Mouse (Mus musculus): ENCODE measurements around the gene Ephb2.
A peak's percentile ranks its signal among the peaks of the same experiment; 100 is the strongest.

The Ephb2 gene

DNA sequence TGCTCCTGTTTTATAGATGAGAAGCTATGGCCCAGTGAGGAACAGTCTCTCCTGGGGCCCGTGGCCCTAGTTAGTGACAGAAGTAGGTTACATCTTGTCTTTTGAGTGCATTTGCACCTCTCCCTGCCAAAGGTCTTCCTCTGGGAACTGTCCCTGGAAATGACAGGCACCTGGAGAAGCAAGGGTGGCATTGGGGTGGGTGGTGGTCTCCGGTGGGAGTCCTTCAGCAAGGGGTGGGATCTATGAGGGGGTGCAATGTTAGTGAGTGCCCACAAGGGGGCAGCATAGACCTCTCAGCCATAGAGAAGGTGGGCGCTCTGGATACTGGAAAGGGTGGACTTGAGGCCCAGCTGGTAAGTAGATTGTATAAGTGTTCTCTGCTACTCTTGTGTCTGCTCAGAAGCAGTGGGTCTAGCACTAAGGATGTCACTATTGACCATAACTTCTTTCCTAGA, 184.4 kb downstream of the Ephb2 start:
- DNase-seq (ENCODE audit: low spot score in 2 of 2): peak in 1 of 2 experiments; percentile 23

GRCm38 (mm10) chr4:136650261-136650660, 185.5 kb downstream of the Ephb2 start:
- DNase-seq (ENCODE audit: low spot score in 2 of 2): no peak

DNA sequence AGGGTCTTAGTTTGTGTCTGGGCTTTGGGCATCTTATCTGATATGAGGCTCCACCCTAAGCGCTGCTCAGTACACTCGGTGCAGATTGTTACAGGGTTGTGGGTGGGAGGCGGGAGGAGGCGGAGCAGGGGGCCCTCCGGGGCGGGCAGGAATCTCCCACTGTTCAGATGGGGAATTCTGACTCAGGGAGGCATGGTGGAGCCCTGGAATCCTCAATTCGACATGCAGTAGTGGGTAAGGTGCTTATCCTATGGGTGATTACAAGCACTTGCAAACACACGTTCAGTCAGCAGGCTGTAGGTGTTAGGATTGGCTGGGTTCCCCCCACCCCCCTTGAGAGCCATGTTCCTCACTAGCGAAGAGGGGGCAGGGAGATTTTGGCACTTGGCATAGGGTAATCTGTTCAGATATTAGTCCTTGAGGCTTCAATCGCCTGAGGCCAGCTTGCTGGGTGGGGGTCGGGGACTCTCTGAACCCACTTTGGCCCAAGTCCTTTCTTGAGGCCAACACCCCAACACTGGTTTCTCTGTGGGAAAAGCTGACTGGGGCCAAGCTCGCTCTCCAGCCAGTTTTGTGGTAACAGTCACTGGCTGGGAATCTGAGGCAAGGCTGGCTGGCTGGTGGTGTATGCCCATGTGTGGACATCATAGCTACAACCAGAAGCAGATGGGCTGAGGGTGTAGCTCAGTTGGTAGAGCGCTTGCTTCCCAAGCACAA, 186.2 kb downstream of the Ephb2 start:
- DNase-seq (ENCODE audit: low spot score in 2 of 2): no peak

DNA sequence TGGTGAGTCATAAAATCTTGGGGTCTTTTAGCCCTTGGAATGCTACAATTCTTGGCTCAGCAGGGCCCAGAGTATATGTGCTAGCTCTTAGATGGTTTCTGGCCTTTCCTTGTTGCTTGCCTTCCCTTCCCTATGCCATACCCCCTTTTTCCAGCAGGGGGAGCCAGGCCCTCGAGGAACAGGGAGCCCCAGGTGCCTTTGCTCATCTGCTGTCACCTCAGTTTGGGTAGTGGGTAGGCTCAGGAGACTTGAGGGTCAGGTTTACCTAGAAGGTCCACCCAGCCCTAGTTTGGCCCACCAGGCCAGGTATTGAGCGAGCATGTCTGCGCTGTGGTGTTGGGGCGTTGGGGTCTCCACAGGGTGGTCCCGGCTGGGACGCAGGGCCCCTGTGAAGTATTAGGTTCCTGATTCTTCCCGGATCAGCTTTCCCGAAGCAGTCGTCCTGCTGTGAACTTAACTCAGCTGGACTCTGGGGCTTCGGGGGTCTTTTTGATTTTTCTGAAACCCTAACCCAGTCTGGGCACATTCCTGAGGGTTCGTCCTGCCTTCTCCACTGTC, 186.8 kb downstream of the Ephb2 start:
- DNase-seq (ENCODE audit: low spot score in 2 of 2): peak; percentile 51 to 72

DNA sequence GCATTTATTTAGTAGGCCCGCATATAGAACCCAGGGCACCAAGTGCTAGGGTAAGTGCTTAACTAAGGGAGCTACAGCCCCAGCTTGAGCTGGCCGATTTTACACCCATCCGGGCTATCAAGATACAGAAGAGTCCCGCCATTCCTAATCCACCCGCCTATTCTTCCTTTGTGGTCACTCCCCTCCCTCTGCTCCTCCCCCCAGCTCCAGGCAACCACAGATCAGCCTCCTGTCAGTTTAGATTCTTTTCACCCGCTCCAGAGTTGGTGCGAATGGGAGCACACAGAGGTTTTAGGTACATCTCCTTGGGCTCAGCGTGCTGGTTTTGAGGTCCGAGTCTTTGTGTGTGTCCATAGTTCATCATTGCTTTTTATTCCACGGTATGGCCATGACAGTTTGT, 196.9 kb downstream of the Ephb2 start:
- DNase-seq (ENCODE audit: low spot score in 2 of 2): no peak

- no peak for DNase-seq (ENCODE audit: low spot score in 2 of 2)
Measured at GRCm38 (mm10) chr4:136638230-136638750, 197.5 kb downstream of the Ephb2 start.

DNA sequence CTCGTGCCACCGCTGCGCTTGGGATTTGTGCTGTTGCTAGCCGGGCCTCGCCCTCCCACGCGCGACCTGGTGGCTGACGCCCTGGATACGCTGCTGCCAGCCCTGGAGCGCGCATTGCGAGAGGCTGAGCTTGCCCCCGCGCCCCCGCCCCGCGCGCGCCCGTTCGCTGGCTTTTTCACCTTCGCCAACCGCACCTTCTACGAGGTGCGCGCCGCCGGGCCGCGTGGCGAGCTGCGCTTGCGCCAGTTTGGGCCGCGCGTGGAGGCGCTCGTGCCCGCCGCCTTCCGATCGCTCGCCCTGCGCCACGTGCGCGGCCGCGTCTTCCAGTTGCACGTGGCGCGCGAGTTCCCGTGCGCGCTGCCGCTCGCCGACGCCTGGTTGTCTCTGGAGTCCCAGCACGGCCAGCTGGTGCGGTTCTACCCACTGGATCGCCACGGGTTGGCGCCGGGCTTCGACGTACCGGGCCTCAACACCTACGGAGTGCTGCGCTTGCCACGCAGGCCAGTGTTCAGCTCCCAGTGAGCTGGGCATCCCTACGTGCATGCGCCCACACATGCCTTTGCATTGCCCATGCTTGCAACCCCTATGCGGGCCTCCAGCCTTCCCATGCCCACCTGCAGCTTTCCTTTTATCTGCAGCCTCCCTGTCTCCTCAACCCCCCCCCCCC, 198.1 kb downstream of the Ephb2 start:
- no peak for DNase-seq (ENCODE audit: low spot score in 2 of 2)

- DNase-seq (ENCODE audit: low spot score in 2 of 2): no peak
Measured at GRCm38 (mm10) chr4:136636983-136637562, 198.7 kb downstream of the Ephb2 start.

- no peak for DNase-seq (ENCODE audit: low spot score in 2 of 2)
Measured at GRCm38 (mm10) chr4:136636511-136636910, 199.3 kb downstream of the Ephb2 start.

DNA sequence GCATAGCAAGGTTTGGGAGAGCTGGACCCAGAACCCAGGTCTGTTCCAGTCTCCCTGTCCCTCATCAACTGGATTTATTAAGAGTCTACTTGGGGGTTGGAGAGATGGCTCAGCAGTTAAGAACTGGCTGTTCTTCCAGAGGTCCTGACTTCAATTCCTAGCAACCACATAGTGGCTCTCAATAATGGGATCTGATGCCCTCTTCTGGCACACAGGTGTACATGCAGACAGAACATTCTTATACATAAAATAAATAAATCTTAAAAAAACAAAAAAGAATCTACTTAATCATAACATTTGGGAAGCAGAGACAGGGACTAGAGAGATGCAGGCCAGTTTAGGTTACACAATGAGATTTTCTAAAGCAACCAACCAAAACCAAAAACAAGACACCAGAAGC, 199.8 kb downstream of the Ephb2 start:
- no peak for DNase-seq (ENCODE audit: low spot score in 2 of 2)

DNA sequence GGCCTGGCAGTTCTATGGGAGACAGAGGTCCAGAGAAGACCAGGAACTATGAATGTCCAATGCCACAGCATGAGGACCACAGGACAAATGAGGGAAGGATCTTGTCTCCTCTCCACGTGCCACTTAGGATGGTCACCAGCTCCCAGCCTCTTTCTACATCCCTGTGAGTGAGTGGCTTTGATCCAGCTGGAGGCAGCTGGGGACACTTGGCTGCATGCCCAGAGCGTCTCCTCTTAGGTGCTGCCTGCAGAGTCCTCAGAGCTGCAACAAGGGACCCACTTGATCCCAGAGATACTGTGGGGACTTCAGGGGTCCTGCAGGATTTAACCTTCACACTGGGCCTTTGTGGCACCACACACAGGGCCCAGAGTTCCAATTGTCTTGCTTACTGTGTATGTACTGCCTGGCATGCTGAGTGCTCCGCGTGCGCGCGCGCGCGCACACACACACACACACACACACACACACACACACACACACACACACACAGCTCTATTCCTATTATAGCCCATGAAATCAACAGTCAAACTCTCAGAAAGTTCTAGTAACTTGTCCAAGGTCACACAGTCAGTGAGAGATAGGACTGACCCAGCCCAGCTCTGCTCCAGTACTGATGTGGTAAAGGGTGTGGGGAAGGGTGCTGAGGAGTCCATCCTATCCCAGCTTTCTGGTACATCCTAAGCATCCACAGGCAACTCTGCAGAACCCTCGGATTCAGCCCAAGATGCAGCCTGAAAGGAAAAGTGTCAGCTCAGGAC, 204.4 kb downstream of the Ephb2 start:
- DNase-seq (ENCODE audit: low spot score in 2 of 2): no peak

GRCm38 (mm10) chr4:136626590-136626989, 209.2 kb downstream of the Ephb2 start:
- peak; percentile 20 to 22 for DNase-seq (ENCODE audit: low spot score in 2 of 2)

DNA sequence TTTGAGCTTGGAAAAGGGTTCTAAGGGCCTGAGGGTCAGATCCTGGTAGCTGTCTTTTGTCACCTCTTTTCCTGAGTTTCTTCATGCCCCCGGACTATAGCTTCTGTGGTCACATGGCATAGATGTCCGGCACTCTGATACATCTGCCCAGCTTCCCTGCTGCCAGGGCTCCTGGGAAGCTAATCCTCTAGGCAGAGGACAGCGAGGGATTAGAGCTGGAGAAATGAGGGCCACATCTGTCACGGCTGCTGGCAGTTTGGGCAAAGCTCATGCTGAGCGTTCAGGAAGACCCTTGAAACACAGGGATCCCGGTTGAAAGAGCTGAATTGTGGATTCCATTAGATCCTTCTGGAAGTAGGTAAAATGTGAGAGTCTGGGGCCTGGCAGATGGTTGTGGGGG, 213.4 kb downstream of the Ephb2 start, which contains the start of gene Lactbl1:
Gene Lactbl1 (plus strand): TSS at position 234 of the 400 bp plus-strand sequence.
- no peak for DNase-seq (ENCODE audit: low spot score in 2 of 2)

DNA sequence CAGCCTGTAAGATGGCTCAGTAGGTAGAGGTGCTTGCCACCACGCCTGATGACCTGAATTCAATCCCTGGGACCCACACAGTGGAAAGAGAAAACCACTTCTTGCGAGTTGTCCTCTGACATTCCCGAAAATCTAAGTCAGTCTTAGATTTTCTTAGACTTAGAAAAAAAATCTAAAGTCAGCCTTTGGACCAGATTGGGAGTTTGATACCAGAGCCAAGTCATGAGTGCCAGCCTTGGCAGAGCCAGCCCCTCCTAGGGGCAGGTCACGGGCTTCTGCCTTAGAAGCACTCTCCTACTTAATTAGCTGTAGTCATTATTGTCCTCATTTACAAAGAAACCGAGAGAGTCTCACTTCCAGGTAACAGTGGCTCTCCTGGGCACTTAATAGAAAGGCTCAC, 213.8 kb downstream of the Ephb2 start:
- no peak for DNase-seq (ENCODE audit: low spot score in 2 of 2)

DNA sequence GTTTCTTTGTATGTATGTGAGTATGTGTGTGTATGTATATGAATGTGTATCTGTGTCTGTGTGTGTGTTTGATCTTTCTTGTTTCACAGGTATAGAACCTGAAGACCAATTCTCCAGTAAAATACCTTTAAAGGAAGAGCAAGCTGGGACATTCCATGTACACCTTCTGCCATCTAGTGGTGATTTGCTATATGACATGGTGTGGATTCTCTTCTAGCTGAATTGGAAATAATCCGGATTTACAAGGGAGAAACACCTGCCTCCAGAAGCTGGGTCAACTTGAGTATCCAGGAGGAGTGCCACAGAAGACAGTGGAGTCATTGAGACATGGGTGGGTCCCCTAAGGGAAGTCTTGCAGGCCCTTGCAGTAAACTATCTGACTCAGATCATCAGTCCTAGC, 214.5 kb downstream of the Ephb2 start:
- peak; percentile 22 to 30 for DNase-seq (ENCODE audit: low spot score in 2 of 2)

- no peak for DNase-seq (ENCODE audit: low spot score in 2 of 2)
Measured at GRCm38 (mm10) chr4:136613657-136614056, 222.1 kb downstream of the Ephb2 start.

DNA sequence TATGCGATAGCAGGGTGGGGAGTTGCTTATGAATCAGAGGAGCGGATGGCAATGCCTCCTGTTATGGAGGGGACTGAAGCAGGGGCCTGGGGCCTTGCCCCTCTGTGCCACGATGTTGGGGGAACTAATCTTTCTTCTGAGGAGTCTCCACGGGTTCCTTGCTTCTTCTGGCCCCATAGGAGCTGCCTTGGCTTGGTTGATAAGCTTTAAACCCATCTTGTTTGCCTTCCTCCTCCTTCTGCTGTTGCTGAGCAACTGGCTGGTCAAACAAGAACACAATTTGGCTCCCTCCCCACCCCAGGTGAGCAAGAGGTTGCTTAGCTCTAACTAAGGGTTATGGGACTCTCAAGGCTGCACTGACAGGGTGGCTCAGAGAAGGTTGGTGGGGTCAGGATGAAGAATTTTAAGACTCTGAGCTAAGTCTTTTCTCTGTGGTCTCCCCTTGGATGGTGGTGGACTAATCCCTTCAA, 225.4 kb downstream of the Ephb2 start, which contains the start of gene Tex46:
Gene Tex46 (plus strand): TSS at position 51 of the 470 bp plus-strand sequence.
- no peak for DNase-seq (ENCODE audit: low spot score in 2 of 2)

DNA sequence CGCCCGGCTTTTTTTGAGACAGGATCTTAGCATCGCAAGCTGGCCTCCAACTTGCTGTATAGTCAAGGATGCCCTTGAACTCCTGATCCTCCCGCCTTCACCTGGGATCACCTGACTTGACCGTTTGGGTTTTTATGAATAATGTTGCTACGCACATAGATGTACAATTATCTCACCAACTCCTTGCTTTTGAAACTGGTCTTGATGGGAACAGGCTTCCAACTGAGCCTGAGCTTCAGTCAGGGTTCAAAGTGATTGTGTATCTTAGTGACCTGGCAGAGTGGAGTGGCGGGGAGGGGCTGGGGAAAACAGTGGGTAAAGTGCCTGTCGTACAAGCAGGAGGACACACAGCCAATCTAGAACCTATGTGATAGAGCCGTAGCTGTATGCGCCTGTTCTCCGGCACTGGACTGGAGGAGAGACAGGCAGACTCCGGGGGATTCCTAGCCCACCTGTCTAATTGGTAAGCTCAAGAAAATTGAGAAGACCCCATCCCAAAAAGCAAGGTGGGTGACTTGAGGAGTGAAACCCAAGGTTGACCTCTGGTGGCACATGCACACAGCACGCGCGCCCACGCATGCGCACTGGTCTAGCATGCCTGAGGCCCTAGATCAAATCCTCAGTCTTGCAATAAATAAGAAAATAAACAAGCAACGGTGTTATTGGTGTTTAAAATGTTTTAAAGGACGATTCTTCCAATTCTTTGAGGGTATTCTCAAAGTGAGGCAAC, 229.9 kb downstream of the Ephb2 start:
- no peak for DNase-seq (ENCODE audit: low spot score in 2 of 2)

GRCm38 (mm10) chr4:136602568-136602967, 233.2 kb downstream of the Ephb2 start, which contains the start of gene Kdm1a:
Gene Kdm1a (minus strand): TSS chr4:136602723.
- DNase-seq (ENCODE audit: low spot score in 2 of 2): peak; percentile 92 to 96

GRCm38 (mm10) chr4:136602018-136602554, 233.7 kb downstream of the Ephb2 start:
- peak; percentile 31 to 43 for DNase-seq (ENCODE audit: low spot score in 2 of 2)
